Mouse (Mus musculus) spleen, adult 2 months (tissue): ENCODE results near the gene Fam129a.

Experiments
- CTCF ChIP-seq: fragments of 200-500 bp; IDR thresholded peaks from 2 replicates; pipeline ENCODE4 v1.5.1; 2011; ENCODE audit warnings: mild to moderate bottlenecking, inconsistent platforms; ENCODE audit not compliant: insufficient read depth, insufficient read length, insufficient replicate concordance; ENCODE audit errors: extremely low read depth
- POLR2A ChIP-seq: fragments of 200-500 bp; IDR thresholded peaks from 2 replicates; pipeline ENCODE4 v1.6.1; 2011; ENCODE audit warnings: low read depth, low read length, inconsistent platforms

GRCm38 (mm10) chr1:151659636-151660035 is 88.7 kb downstream of the Fam129a start:
- TF ChIP-seq POLR2A (no peak), CTCF (no peak)
